Mouse (Mus musculus) left cerebral cortex, adult 2 months (tissue): ENCODE results near the gene Gm13289. TPM values are rescaled to one million over a fixed set of nuclear protein-coding genes. Genes with fewer than 3 reads are reported as not detected.
"Not testable (repeated sequence)": the region's sequence is repeated elsewhere in the genome, so short reads cannot be mapped to it uniquely, and the experiment has no call there.

ENCODE experiments used
- DNase-seq, 2 experiments: peaks; one replicate each; pipeline ENCODE4 v3.0.0; 2021 to 2022; ENCODE audit warnings: low spot score in 2 of 2, mixed read lengths in 1 of 2; ENCODE audit errors: extremely low spot score in 1 of 2
- H3K27ac ChIP-seq: fragments of 200-600 bp; 2 replicates; pipeline ENCODE4 v1.8.1; 2022
- H3K4me3 ChIP-seq: fragments of 200-600 bp; 2 replicates; pipeline ENCODE4 v1.8.1; 2022
- CTCF ChIP-seq: fragments of 200-600 bp; IDR thresholded peaks from 2 replicates; pipeline ENCODE4 v1.8.1; 2022; ENCODE audit warnings: antibody characterized with exemption, mild to moderate bottlenecking, moderate library complexity
- intact Hi-C: fragments of 180-260 bp; cut with DNase I; formaldehyde crosslinking; loops from one replicate; pipeline ENCODE4 v1.15.1; 2025
- total RNA-seq, 2 experiments: library from RNA; stranded (reverse); gene quantifications; 2 replicates each; pipeline ENCODE4 v1.2.3; 2021

Gene Gm13289
- total RNA-seq, 2 experiments from 2014 or later: not detected

DNA sequence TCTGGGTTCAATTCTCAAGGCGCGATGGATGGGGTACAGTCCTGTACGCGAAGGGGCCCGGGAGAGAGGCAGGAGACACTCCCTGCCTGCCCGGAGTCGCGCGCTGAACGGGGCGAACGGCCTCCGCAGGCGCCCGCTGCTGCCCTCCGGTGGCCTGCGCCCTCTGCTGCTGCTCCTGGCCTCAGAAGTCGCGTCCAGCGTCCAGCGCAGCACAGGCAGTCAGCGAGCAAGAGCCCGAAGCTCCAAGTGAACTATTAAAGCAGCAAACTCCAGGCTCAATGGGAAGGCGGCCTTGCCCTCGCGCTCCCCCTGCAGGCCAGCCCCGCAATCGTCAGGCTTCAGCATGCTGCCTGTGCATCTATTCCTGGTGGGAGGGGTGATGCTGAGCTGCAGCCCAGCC lies 16.3 kb upstream of the Gm13289 start:
- H3K4me3 ChIP-seq: peak overlapping the region; percentile 19; the same call in 1 of the 2 replicates
- DNase-seq: peak in 1 of 2 experiments; percentile 51
- H3K27ac ChIP-seq, intact Hi-C loops: not testable (repeated sequence)
- peak; percentile 54 for TF ChIP-seq CTCF

- intact Hi-C loops, H3K27ac ChIP-seq, H3K4me3 ChIP-seq: not testable (repeated sequence)
- DNase-seq: peak; percentile 69 to 72
- TF ChIP-seq CTCF: peak; percentile 12
These were observed 14.9 kb upstream of the Gm13289 start for GRCm38 (mm10) chr4:88761776-88762175.

DNA sequence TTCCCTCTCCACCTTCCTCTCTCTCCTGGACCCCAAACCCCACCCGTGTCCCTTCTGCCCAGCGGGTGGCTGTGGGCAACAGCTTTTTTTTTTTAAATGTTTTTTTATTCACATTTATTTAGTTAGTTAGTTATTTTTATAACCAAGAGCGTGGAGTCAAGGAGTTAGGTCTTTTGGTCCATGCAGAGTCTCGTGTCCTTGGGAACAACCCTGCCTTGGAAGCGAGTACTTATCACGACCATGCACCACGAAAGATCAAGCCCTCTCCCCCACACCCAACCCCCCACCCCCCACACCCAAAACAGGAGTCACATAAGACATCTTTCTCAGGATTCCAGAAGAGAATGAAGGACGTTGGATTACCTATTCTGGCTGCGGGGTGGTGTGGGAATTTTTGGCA lies 14.4 kb upstream of the Gm13289 start:
- DNase-seq, intact Hi-C loops, H3K4me3 ChIP-seq, H3K27ac ChIP-seq: not testable (repeated sequence)

- TF ChIP-seq CTCF: peak; percentile 53
- H3K4me3 ChIP-seq, intact Hi-C loops, H3K27ac ChIP-seq: not testable (repeated sequence)
- DNase-seq: peak in 1 of 2 experiments; percentile 22
These were observed 13.2 kb upstream of the Gm13289 start for GRCm38 (mm10) chr4:88763384-88764018.

DNA sequence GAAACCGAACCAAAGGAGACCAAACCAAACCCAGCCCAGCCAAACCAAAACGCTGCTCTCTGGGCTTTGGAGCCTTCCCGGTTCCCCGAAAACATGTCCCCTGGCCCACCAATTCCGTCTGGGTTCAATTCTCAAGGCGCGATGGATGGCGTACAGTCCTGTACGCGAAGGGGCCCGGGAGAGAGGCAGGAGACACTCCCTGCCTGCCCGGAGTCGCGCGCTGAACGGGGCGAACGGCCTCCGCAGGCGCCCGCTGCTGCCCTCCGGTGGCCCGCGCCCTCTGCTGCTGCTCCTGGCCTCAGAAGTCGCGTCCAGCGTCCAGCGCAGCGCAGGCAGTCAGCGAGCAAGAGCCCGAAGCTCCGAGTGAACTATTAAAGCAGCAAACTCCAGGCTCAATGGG lies 3.2 kb upstream of the Gm13289 start, which contains the start of gene Gm13290:
Gm13290 (plus strand) TSS at position 301 of the 400 bp plus-strand sequence.
- H3K27ac ChIP-seq, DNase-seq, H3K4me3 ChIP-seq, intact Hi-C loops: not testable (repeated sequence)

- H3K4me3 ChIP-seq, DNase-seq, H3K27ac ChIP-seq, intact Hi-C loops: not testable (repeated sequence)
These were observed 2.8 kb downstream of the Gm13289 start, which contains the start of gene Gm13272 for GRCm38 (mm10) chr4:88779550-88779949. Gene Gm13272, plus strand, starts transcription at chr4:88779850.

GRCm38 (mm10) chr4:88780320-88780719 lies 3.6 kb downstream of the Gm13289 start:
- H3K4me3 ChIP-seq, intact Hi-C loops, DNase-seq, H3K27ac ChIP-seq: not testable (repeated sequence)

DNA sequence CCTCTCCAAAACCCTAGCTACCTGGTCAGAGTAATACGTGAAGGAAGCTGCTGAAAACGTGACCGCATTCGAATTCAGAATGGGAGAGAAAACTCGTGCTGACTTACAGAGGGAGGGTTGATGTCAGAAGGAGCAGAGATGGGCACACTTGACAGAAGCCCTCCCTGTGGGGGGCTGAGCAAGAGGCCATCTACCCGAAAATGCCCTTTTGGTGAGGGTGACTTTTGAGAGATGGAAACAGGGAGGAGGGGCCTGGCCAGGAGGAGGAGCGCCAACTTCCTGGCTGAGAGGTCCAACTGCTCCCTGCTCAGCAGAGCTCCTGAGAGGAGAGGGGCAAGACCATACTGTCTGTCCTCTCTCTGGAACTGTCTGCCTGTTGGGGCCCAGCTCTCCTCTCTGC lies 5.1 kb downstream of the Gm13289 start, which contains the start of gene Ifnz:
Ifnz (plus strand) TSS at position 301 of the 400 bp plus-strand sequence.
- H3K27ac ChIP-seq, intact Hi-C loops, H3K4me3 ChIP-seq, DNase-seq: not testable (repeated sequence)

DNA sequence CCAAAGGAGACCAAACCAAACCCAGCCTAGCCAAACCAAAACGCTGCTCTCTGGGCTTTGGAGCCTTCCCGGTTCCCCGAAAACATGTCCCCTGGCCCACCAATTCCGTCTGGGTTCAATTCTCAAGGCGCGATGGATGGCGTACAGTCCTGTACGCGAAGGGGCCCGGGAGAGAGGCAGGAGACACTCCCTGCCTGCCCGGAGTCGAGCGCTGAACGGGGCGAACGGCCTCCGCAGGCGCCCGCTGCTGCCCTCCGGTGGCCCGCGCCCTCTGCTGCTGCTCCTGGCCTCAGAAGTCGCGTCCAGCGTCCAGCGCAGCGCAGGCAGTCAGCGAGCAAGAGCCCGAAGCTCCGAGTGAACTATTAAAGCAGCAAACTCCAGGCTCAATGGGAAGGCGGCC lies 5.6 kb downstream of the Gm13289 start:
- H3K27ac ChIP-seq, H3K4me3 ChIP-seq, DNase-seq, intact Hi-C loops: not testable (repeated sequence)

GRCm38 (mm10) chr4:88785409-88785808 lies 8.7 kb downstream of the Gm13289 start, which contains the start of gene Gm13276:
Gene Gm13276, plus strand, starts transcription at chr4:88785709.
- DNase-seq, H3K4me3 ChIP-seq, intact Hi-C loops, H3K27ac ChIP-seq: not testable (repeated sequence)

DNA sequence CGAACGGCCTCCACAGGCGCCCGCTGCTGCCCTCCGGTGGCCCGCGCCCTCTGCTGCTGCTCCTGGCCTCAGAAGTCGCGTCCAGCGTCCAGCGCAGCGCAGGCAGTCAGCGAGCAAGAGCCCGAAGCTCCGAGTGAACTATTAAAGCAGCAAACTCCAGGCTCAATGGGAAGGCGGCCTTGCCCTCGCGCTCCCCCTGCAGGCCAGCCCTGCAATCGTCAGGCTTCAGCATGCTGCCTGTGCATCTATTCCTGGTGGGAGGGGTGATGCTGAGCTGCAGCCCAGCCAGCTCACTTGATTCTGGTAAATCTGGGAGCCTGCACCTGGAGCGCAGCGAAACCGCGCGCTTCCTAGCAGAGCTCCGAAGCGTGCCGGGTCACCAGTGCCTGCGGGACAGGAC lies 11.7 kb downstream of the Gm13289 start, which contains the start of gene Gm13277:
Gm13277 (plus strand) TSS at position 231 of the 400 bp plus-strand sequence.
- peak; percentile 61 to 63 for DNase-seq
- TF ChIP-seq CTCF: peak; percentile 42
- H3K27ac ChIP-seq, intact Hi-C loops, H3K4me3 ChIP-seq: not testable (repeated sequence)

- H3K4me3 ChIP-seq, H3K27ac ChIP-seq, intact Hi-C loops, DNase-seq: not testable (repeated sequence)
These were observed 14.5 kb downstream of the Gm13289 start, which contains the start of gene Gm13278 for GRCm38 (mm10) chr4:88791250-88791649. Gene Gm13278, plus strand, starts transcription at chr4:88791550.
